In the genomic region with DNA sequence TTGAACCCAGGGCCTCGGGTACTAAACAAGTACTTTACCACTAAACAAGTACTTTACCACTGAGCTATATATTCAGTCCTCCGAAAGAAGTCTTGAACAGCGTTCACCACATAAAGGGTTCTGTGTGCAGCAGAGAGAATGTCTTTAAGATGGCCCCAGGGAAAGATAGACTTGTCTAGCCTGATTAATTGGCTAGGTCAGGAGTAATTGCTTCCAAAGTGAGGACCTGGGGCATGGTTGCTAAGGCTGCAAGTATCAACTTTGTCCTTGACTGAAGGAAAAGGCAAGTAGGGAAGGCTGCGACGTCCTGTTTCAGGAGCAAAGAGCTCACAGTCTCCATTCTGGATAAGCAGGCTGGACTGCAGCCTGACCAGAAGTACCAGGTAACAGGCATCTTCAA, we compare ENCODE assay signal across 26 mouse cellular contexts. TPM values are rescaled to one million over a fixed set of nuclear protein-coding genes. Genes with fewer than 3 reads are reported as not detected.
DNase-seq lines count a peak whose midpoint lies in the region; ATAC-seq and TF ChIP-seq lines count a peak whose summit lies in the region.
"Had no signal": no experiment of that assay in that cellular context is flagged by ENCODE, and none has a peak within 500 bp of the region (broad histone marks: within the 10 kb centered on the region; RNA-seq: fewer than 3 reads in every experiment).

No protein-coding gene starts in this region.

- no peaks in the 10 kb centered on the region for H3K9me3 ChIP-seq in kidney, embryonic 16.5 days (ENCODE audit: low read length)
- no peaks in the 10 kb centered on the region for H3K9me3 ChIP-seq in forebrain, embryonic 16.5 days (ENCODE audit: control insufficient read depth, low read length)
- no peaks in the 10 kb centered on the region for H3K9me3 ChIP-seq in heart, embryonic 12.5 days (replicated peaks)
- H3K9me3 ChIP-seq: forebrain, embryonic 13.5 days; heart, embryonic 15.5 days; limb, embryonic 12.5 days; liver, embryonic 13.5 days; megakaryocyte, embryonic 14.5 days; neural tube, embryonic 15.5 days had no signal

- peak overlapping the region; percentile 41; the same call in 1 of the 2 replicates for H3K27ac ChIP-seq in kidney, adult 2 months (ENCODE audit: insufficient read depth, low read depth, low read length)
- no peak overlapping the region; the same call in 1 of the 2 replicates for H3K27ac ChIP-seq in kidney, embryonic 16.5 days (ENCODE audit: low read length)
- no peak overlapping the region for H3K27ac ChIP-seq in forebrain, embryonic 16.5 days (ENCODE audit: low read length)
- no peak overlapping the region for H3K27ac ChIP-seq in heart, embryonic 12.5 days (ENCODE audit: poor library complexity, severe bottlenecking)
- H3K27ac ChIP-seq: forebrain, embryonic 13.5 days; heart, embryonic 15.5 days; limb, embryonic 12.5 days; liver, embryonic 13.5 days; neural tube, embryonic 15.5 days; stomach, postnatal 0 days had no signal

- no peak for DNase-seq in kidney, adult 2 months
- peak; percentile 42 for DNase-seq in embryo, embryonic 10 days (ENCODE audit: low spot score)
- peak; percentile 51 for DNase-seq in embryo, embryonic 11 days
- peak; percentile 49 for DNase-seq in forelimb bud, embryonic 11.5 days (ENCODE audit: low read depth, low spot score)
- DNase-seq: adrenal gland, postnatal 10 days; cerebellum, adult 2 months; cerebellum, postnatal 25 days; gastrocnemius, postnatal 14 days; heart, postnatal 4 days; kidney, adult 9 months; kidney, postnatal 25 days; liver, embryonic 13.5 days; lung, adult 2 months; lung, postnatal 36 days; thymus, adult 2 months; thymus, postnatal 4 days had no signal

- H3K36me3 ChIP-seq in kidney, adult 2 months (ENCODE audit: control insufficient read depth, insufficient read depth, low read length), result no peaks in the 10 kb centered on the region
- H3K36me3 ChIP-seq in kidney, embryonic 16.5 days (ENCODE audit: insufficient read depth, low read length), result no peaks in the 10 kb centered on the region
- no peaks in the 10 kb centered on the region for H3K36me3 ChIP-seq in forebrain, embryonic 16.5 days (ENCODE audit: control insufficient read depth, insufficient read depth)
- no peaks in the 10 kb centered on the region for H3K36me3 ChIP-seq in heart, embryonic 12.5 days
- H3K36me3 ChIP-seq: heart, embryonic 15.5 days; limb, embryonic 12.5 days; liver, embryonic 13.5 days; neural tube, embryonic 15.5 days had no signal

- no peak overlapping the region for H3K4me2 ChIP-seq in kidney, embryonic 16.5 days (replicated peaks; ENCODE audit: low read depth, low read length)
- H3K4me2 ChIP-seq in forebrain, embryonic 16.5 days (ENCODE audit: low read length), result no peak overlapping the region
- H3K4me2 ChIP-seq in heart, embryonic 12.5 days, result no peak overlapping the region
- H3K4me2 ChIP-seq: forebrain, embryonic 13.5 days; heart, embryonic 15.5 days; limb, embryonic 12.5 days; liver, embryonic 13.5 days; neural tube, embryonic 15.5 days had no signal

- no peak for ATAC-seq in kidney, embryonic 16.5 days (ENCODE audit: low FRiP score, low TSS enrichment)
- ATAC-seq in forebrain, embryonic 16.5 days, result no peak
- no peak for ATAC-seq in heart, embryonic 12.5 days (ENCODE audit: insufficient number of reproducible peaks, low FRiP score)
- ATAC-seq: forebrain, embryonic 13.5 days; inflammation-experienced regulatory T-cells, adult 6 months had no signal

- no peak for TF ChIP-seq POLR2A in kidney, adult 2 months (IDR thresholded peaks at IDR 0.05; ENCODE audit: low read depth, low read length)

- no peaks in the 10 kb centered on the region for H3K27me3 ChIP-seq in kidney, adult 2 months (replicated peaks; ENCODE audit: control insufficient read depth, insufficient read depth, low read length)
- no peaks in the 10 kb centered on the region for H3K27me3 ChIP-seq in kidney, embryonic 16.5 days (ENCODE audit: insufficient read depth, low read length)
- no peaks in the 10 kb centered on the region for H3K27me3 ChIP-seq in forebrain, embryonic 16.5 days (replicated peaks; ENCODE audit: control insufficient read depth, insufficient read depth, low read length)
- H3K27me3 ChIP-seq in heart, embryonic 12.5 days (replicated peaks), result no peaks in the 10 kb centered on the region
- H3K27me3 ChIP-seq: forebrain, embryonic 13.5 days had no signal

- 69% methylated on average over 5 of the region's 5 CpGs for WGBS in kidney, adult 2 months
- WGBS in kidney, embryonic 16.5 days, result 51% methylated on average over 5 of the region's 5 CpGs
- 65% methylated on average over 5 of the region's 5 CpGs for WGBS in forebrain, embryonic 16.5 days
- WGBS in heart, embryonic 12.5 days, result 70% methylated on average over 5 of the region's 5 CpGs

- no peak overlapping the region for H3K4me3 ChIP-seq in kidney, adult 2 months (ENCODE audit: insufficient read depth, low read depth, low read length)
- no peak overlapping the region for H3K4me3 ChIP-seq in kidney, embryonic 16.5 days (ENCODE audit: low read length)
- no peak overlapping the region for H3K4me3 ChIP-seq in forebrain, embryonic 16.5 days (replicated peaks; ENCODE audit: low read length)
- H3K4me3 ChIP-seq in heart, embryonic 12.5 days, result no peak overlapping the region
- H3K4me3 ChIP-seq: forebrain, embryonic 13.5 days; heart, embryonic 15.5 days; limb, embryonic 12.5 days; liver, embryonic 13.5 days; megakaryocyte, embryonic 14.5 days; neural tube, embryonic 15.5 days had no signal

- H3K9ac ChIP-seq in kidney, embryonic 16.5 days (replicated peaks; ENCODE audit: low read length), result no peak overlapping the region
- H3K9ac ChIP-seq in forebrain, embryonic 16.5 days (replicated peaks; ENCODE audit: low read depth, low read length), result no peak overlapping the region
- H3K9ac ChIP-seq in heart, embryonic 12.5 days, result no peak overlapping the region
- H3K9ac ChIP-seq: forebrain, embryonic 13.5 days; heart, embryonic 15.5 days; limb, embryonic 12.5 days; liver, embryonic 13.5 days; neural tube, embryonic 15.5 days had no signal

- TF ChIP-seq CTCF in kidney, adult 2 months (conservative IDR thresholded peaks at IDR 0.05; ENCODE audit: insufficient read depth, insufficient read length, low read depth, low read length), result no peak

- peaks cover 16% of the 10 kb centered on the region for H3K4me1 ChIP-seq in kidney, adult 2 months (ENCODE audit: control insufficient read depth, insufficient read depth, low read length)
- H3K4me1 ChIP-seq in kidney, embryonic 16.5 days (ENCODE audit: insufficient read depth, low read length), result peaks cover 30% of the 10 kb centered on the region
- H3K4me1 ChIP-seq in forebrain, embryonic 16.5 days (replicated peaks; ENCODE audit: control insufficient read depth, insufficient read depth, low read length), result peaks cover 13% of the 10 kb centered on the region; the same call in 1 of the 2 replicates
- peaks cover 17% of the 10 kb centered on the region for H3K4me1 ChIP-seq in heart, embryonic 12.5 days (replicated peaks)

RNA-seq across cellular contexts. Expression of a gene that starts 25.3 kb away (rescaled TPM):
- 8.4 and 9.2 TPM in 2 replicates for polyA plus RNA-seq in kidney, adult 2 months (2012; rRNA removed)
- polyA plus RNA-seq in kidney, embryonic 16.5 days (2015; fragmentation: Nextera tagmentation; extraction: Ambion mirVana), result 5.9 and 8.0 TPM in 2 replicates
- 5.1 and 5.2 TPM in 2 replicates for polyA plus RNA-seq in forebrain, embryonic 16.5 days (2015; fragmentation: Nextera tagmentation; extraction: Ambion mirVana)
- polyA plus RNA-seq in heart, embryonic 12.5 days (2016; fragmentation: Nextera tagmentation; extraction: Ambion mirVana), result 3.7 and 3.9 TPM in 2 replicates
